Mouse (Mus musculus): ENCODE data around the gene Reck. TPM values are rescaled to one million over a fixed set of nuclear protein-coding genes. Genes with fewer than 3 reads are reported as not detected.

The Reck gene
- polyA plus RNA-seq, 1 experiment = not detected

DNA sequence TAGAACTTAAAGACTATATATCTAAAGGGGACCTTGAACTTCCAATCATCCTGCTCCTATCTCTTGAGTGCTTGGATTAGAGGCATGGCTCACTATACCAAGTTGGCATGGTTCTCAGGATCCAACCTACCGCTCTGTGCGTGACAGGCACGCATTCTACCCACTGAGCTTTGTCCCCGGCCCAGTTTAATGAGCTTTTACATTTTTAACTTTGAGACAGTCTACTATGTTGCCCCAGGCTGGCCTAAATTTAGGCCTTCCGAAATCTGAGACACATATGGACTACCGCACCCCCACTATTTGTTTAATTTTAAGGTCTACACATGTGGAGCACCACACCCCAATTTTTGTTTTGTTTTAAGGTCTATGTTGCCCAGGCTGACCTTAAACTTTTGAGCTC lies 105.5 kb downstream of the Reck start:
- no peaks in the 10 kb centered on the region for H3K9me3 ChIP-seq (ENCODE audit: control insufficient read depth, low read length)
- peaks cover 35% of the 10 kb centered on the region for H3K36me3 ChIP-seq (ENCODE audit: control insufficient read depth)
- H3K4me3 ChIP-seq (replicated peaks) = no peak overlapping the region
- no peak for TF ChIP-seq GATA1 (IDR thresholded peaks at IDR 0.05; ENCODE audit: low read length)
- no peak for TF ChIP-seq TAL1 (IDR thresholded peaks at IDR 0.05; ENCODE audit: low read length)
- H3K27me3 ChIP-seq (ENCODE audit: control insufficient read depth) = peaks cover 7% of the 10 kb centered on the region
- H3K4me1 ChIP-seq (ENCODE audit: control insufficient read depth) = peaks cover 14% of the 10 kb centered on the region

DNA sequence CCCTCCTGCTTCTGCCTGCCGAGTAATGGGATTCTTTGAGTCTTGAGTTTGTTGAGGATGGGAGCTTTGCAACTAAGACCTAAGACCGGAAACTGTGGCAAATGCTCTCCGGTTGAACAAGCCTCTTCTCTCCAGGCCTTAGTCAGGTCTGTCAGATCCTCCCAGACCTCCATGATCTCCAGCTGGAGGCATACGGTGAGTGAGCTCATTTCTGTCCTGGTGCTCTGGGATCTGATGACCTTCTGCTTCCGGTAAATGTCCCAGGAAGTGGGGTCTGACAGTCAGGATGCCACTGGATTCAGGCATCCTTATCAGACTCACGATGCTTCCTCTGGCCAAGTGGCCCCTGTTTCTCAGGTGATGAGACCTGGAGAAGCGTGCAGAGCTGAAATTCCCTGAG lies 105.9 kb downstream of the Reck start:
- H3K27me3 ChIP-seq (ENCODE audit: control insufficient read depth) = peaks cover 7% of the 10 kb centered on the region
- H3K4me1 ChIP-seq (ENCODE audit: control insufficient read depth) = peaks cover 14% of the 10 kb centered on the region
- no peaks in the 10 kb centered on the region for H3K9me3 ChIP-seq (ENCODE audit: control insufficient read depth, low read length)
- TF ChIP-seq TAL1 (IDR thresholded peaks at IDR 0.05; ENCODE audit: low read length) = no peak
- TF ChIP-seq GATA1 (IDR thresholded peaks at IDR 0.05; ENCODE audit: low read length) = no peak
- H3K4me3 ChIP-seq (replicated peaks) = no peak overlapping the region
- H3K36me3 ChIP-seq (ENCODE audit: control insufficient read depth) = peaks cover 32% of the 10 kb centered on the region

DNA sequence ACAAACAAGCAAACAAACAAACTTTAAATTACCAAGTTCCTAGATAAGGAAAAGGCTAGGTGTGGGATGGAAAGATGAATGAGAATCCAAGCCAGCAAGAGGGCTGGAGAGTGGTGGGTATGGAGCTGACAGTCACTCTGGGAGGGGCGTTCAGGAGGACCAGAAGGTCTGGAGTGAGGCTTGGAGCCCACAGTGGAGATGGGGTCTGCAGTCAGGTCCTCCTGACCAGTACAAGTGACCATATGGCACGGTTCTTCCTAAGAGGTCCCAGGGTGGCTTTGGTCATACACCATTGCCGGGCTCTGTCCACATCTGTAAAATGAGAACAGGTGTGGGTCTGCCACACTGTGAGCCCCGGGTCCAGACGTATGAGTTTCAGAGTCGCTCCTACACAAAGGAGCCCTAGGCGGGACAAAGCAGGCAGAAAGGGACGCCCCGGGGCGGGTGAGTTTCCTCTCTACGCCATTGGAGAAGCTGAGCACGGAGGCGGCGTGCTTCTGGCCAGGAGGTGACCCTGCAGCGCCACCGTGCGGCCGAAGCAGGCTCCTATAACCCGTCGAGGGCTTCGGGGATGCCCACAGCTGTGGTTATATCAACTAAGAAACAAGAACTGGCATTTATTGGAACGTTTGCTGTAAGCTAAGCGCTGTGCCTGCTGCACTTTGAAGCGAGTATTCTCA lies 106.9 kb downstream of the Reck start:
- Histone ChIP-seq H3K4me3 (replicated peaks) (peak overlapping the region; percentile 57), H3K4me1 (ENCODE audit: control insufficient read depth) (peaks cover 14% of the 10 kb centered on the region), H3K36me3 (ENCODE audit: control insufficient read depth) (peaks cover 28% of the 10 kb centered on the region), H3K9me3 (ENCODE audit: control insufficient read depth, low read length) (no peaks in the 10 kb centered on the region), H3K27me3 (ENCODE audit: control insufficient read depth) (peaks cover 7% of the 10 kb centered on the region)
- no peak for TF ChIP-seq TAL1 (IDR thresholded peaks at IDR 0.05; ENCODE audit: low read length)
- TF ChIP-seq GATA1 (IDR thresholded peaks at IDR 0.05; ENCODE audit: low read length) = no peak

DNA sequence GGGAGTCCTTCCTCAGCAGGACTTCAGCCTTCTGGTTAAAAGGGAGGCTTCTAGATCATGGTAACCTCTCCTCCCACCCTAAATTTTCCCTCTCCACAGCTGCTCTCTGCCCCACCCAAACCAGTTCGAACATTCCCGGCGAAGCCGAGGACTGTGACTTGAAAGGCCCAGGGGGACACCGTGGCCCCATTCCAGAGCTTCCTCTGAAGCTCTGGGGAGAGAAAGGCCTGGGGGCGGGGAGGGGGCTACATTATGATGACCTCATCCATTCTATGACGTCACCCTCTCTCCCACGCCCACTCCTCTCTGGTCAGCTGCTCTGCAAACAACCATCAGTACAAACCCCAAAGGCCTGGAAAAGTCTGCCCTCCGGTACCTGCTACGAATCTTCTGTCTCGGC lies 107.9 kb downstream of the Reck start, which contains the start of gene Ccin:
Ccin (plus strand) TSS at position 303 of the 400 bp plus-strand sequence.
- Histone ChIP-seq H3K4me3 (replicated peaks) (peak within 1 kb of the TSS; percentile 57), H3K9me3 (ENCODE audit: control insufficient read depth, low read length) (no peaks in the 10 kb centered on the region), H3K4me1 (ENCODE audit: control insufficient read depth) (peaks cover 14% of the 10 kb centered on the region), H3K36me3 (ENCODE audit: control insufficient read depth) (peaks cover 18% of the 10 kb centered on the region), H3K27me3 (ENCODE audit: control insufficient read depth) (peaks cover 7% of the 10 kb centered on the region)
- no peak for TF ChIP-seq GATA1 (IDR thresholded peaks at IDR 0.05; ENCODE audit: low read length)
- TF ChIP-seq TAL1 (IDR thresholded peaks at IDR 0.05; ENCODE audit: low read length) = no peak

DNA sequence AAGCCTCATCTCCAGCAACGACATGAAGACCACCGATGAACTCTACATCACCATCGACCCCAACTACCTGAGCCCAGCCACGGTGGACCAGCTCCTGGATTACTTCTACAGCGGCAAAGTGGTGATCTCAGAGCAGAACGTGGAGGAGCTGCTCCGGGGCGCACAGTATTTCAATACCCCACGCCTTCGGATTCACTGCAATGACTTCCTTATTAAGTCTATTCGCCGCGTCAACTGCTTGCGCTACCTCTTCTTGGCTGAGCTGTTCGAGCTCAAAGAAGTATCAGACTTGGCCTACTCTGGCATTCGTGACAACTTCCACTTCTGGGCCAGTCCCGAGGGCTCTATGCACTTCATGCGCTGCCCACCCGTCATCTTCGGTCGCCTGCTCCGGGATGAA lies 108.4 kb downstream of the Reck start:
- Histone ChIP-seq H3K4me3 (replicated peaks) (no peak overlapping the region), H3K4me1 (ENCODE audit: control insufficient read depth) (peaks cover 12% of the 10 kb centered on the region), H3K36me3 (ENCODE audit: control insufficient read depth) (peaks cover 12% of the 10 kb centered on the region), H3K27me3 (ENCODE audit: control insufficient read depth) (peaks cover 7% of the 10 kb centered on the region), H3K9me3 (ENCODE audit: control insufficient read depth, low read length) (no peaks in the 10 kb centered on the region)
- TF ChIP-seq GATA1 (IDR thresholded peaks at IDR 0.05; ENCODE audit: low read length) (no peak), TAL1 (IDR thresholded peaks at IDR 0.05; ENCODE audit: low read length) (no peak)

DNA sequence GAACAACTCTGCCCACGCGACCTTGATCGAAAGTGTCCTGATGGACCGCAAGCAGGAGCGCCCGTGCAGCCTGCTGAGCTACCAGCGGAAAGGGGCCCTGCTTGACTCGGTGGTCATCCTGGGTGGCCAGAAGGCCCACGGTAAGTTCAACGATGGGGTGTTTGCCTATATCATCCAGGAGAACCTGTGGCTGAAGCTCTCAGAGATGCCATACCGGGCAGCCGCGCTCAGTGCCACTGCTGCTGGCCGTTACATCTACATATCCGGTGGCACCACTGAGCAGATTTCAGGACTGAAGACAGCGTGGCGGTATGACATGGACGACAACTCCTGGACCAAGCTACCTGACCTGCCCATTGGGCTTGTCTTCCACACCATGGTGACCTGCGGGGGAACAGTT lies 109.0 kb downstream of the Reck start:
- no peak for TF ChIP-seq GATA1 (IDR thresholded peaks at IDR 0.05; ENCODE audit: low read length)
- TF ChIP-seq TAL1 (IDR thresholded peaks at IDR 0.05; ENCODE audit: low read length) = no peak
- Histone ChIP-seq H3K27me3 (ENCODE audit: control insufficient read depth) (peaks cover 7% of the 10 kb centered on the region), H3K36me3 (ENCODE audit: control insufficient read depth) (peaks cover 6% of the 10 kb centered on the region), H3K9me3 (ENCODE audit: control insufficient read depth, low read length) (no peaks in the 10 kb centered on the region), H3K4me1 (ENCODE audit: control insufficient read depth) (peaks cover 12% of the 10 kb centered on the region), H3K4me3 (replicated peaks) (no peak overlapping the region)

DNA sequence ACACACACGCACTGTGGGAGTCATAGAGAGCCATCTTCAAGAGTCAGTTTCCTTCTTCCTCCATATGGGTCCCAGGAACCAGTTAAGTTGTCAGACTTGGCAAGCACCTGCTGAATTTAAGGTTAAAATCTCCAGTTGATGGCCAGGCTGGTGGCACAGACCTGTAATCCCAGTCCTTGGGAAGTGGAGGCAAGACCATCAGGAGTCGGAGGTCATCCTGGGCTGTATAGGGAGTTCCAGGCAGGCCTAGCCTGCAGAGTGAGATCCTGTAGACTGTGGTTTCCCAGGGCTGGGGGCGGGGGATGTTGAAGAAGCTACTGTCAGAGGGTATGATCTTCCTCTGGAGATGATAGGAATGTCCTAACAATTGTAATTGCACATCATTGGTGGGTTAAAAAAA lies 113.6 kb downstream of the Reck start:
- Histone ChIP-seq H3K4me1 (ENCODE audit: control insufficient read depth) (no peaks in the 10 kb centered on the region), H3K27me3 (ENCODE audit: control insufficient read depth) (peaks cover 7% of the 10 kb centered on the region), H3K4me3 (replicated peaks) (no peak overlapping the region), H3K36me3 (ENCODE audit: control insufficient read depth) (no peaks in the 10 kb centered on the region), H3K9me3 (ENCODE audit: control insufficient read depth, low read length) (no peaks in the 10 kb centered on the region)
- TF ChIP-seq GATA1 (IDR thresholded peaks at IDR 0.05; ENCODE audit: low read length) (no peak), TAL1 (IDR thresholded peaks at IDR 0.05; ENCODE audit: low read length) (no peak)

DNA sequence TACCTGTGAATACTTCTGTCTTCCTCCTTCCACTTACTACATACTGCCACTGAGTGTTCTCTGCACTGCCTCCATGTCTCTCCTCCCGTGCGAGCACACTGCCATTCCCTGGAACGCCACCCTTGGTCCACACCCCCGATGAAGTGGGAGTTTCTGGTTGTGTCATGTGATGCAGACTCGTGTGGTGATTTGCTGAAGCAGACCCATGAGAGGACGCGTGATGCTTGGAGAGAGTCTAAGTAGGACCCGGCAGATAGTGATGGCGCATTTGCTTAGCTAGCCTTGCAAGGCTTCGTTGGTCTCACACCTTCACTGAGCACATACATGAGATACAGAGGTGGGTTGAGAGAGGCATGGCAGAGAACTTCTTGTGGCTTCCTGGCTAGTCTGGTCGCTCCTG lies 117.7 kb downstream of the Reck start:
- no peaks in the 10 kb centered on the region for H3K36me3 ChIP-seq (ENCODE audit: control insufficient read depth)
- TF ChIP-seq GATA1 (IDR thresholded peaks at IDR 0.05; ENCODE audit: low read length) = no peak
- no peak for TF ChIP-seq TAL1 (IDR thresholded peaks at IDR 0.05; ENCODE audit: low read length)
- no peaks in the 10 kb centered on the region for H3K9me3 ChIP-seq (ENCODE audit: control insufficient read depth, low read length)
- no peak overlapping the region for H3K4me3 ChIP-seq (replicated peaks)
- no peaks in the 10 kb centered on the region for H3K4me1 ChIP-seq (ENCODE audit: control insufficient read depth)
- H3K27me3 ChIP-seq (ENCODE audit: control insufficient read depth) = no peaks in the 10 kb centered on the region

DNA sequence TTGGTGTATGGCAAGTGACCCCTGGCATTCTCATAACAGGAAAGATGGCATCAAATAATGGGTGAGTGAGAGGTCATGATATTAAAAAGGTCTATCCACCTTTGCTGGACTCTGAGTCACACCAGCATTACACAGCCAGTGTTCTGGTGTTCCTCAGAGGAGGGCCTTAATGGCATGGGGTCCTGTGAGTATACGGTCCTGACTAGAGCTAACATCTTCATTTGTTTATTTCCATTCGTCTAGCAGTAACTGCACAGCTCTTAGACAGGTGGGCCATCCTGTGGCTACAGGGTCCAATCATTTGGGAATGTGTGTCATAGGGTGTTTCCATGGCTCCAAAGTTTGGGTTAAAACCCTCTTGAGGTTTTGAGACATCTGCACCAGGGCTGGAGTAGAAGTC lies 119.0 kb downstream of the Reck start:
- no peak for TF ChIP-seq TAL1 (IDR thresholded peaks at IDR 0.05; ENCODE audit: low read length)
- no peak for TF ChIP-seq GATA1 (IDR thresholded peaks at IDR 0.05; ENCODE audit: low read length)
- no peaks in the 10 kb centered on the region for H3K36me3 ChIP-seq (ENCODE audit: control insufficient read depth)
- H3K4me1 ChIP-seq (ENCODE audit: control insufficient read depth) = no peaks in the 10 kb centered on the region

More for the DNA sequence above, 119.0 kb downstream of the Reck start:
- Histone ChIP-seq H3K9me3 (ENCODE audit: control insufficient read depth, low read length) (no peaks in the 10 kb centered on the region; the same call in 1 of the 2 replicates), H3K4me3 (replicated peaks) (no peak overlapping the region), H3K27me3 (ENCODE audit: control insufficient read depth) (no peaks in the 10 kb centered on the region)

Other genes with a start within 250 kb of the Reck start
- 0.15 TPM in 1 of 2 replicates, not detected in the other for gene Npr2, start 243.6 kb upstream of the Reck start, polyA plus RNA-seq (2012)
- not detected in 2 replicates for gene Spag8, start 221.9 kb upstream of the Reck start, polyA plus RNA-seq (2012)
- 3.9 and 4.6 TPM in 2 replicates for gene Hint2, start 219.1 kb upstream of the Reck start, polyA plus RNA-seq (2012)
- 0.03 and 0.11 TPM in 2 replicates for gene Tmem8b, start 206.6 kb upstream of the Reck start, polyA plus RNA-seq (2012)
- 0.03 and 0.04 TPM in 2 replicates for gene Fam221b, start 206.4 kb upstream of the Reck start, polyA plus RNA-seq (2012)
- gene Olfr70, start 174.7 kb upstream of the Reck start, polyA plus RNA-seq (2012) = not detected in 2 replicates
- not detected in 2 replicates for gene Olfr71, start 165.3 kb upstream of the Reck start, polyA plus RNA-seq (2012)
- not detected in 2 replicates for gene Hrct1, start 148.3 kb upstream of the Reck start, polyA plus RNA-seq (2012)
- not detected in 2 replicates for gene Spaar, start 145.5 kb upstream of the Reck start, polyA plus RNA-seq (2012)
- gene Olfr159, start 104.5 kb upstream of the Reck start, polyA plus RNA-seq (2012) = not detected in 2 replicates
- gene Olfr156, start 51.6 kb upstream of the Reck start, polyA plus RNA-seq (2012) = not detected in 2 replicates
- gene Olfr157, start 35.3 kb upstream of the Reck start, polyA plus RNA-seq (2012) = not detected in 2 replicates
- not detected in 2 replicates for gene Olfr155, start 24.0 kb upstream of the Reck start, polyA plus RNA-seq (2012)
- 3.0 and 3.8 TPM in 2 replicates for gene Glipr2, start 81.9 kb downstream of the Reck start, polyA plus RNA-seq (2012)
- not detected in 2 replicates for gene Ccin, start 108.0 kb downstream of the Reck start, polyA plus RNA-seq (2012)
- gene Clta, start 128.9 kb downstream of the Reck start, polyA plus RNA-seq (2012) = 18.7 and 31.6 TPM in 2 replicates
- gene Gne, start 208.6 kb downstream of the Reck start, polyA plus RNA-seq (2012) = 0.68 and 0.76 TPM in 2 replicates

Measured in erythroblast, embryonic 14.5 days (primary cell).